Mouse (Mus musculus): ENCODE results near the gene Glcci1. TPM values are rescaled to one million over a fixed set of nuclear protein-coding genes. Genes with fewer than 3 reads are reported as not detected.

The Glcci1 gene
- 12.2 and 18.0 TPM in 2 replicates for polyA plus RNA-seq (2012; rRNA removed)

DNA sequence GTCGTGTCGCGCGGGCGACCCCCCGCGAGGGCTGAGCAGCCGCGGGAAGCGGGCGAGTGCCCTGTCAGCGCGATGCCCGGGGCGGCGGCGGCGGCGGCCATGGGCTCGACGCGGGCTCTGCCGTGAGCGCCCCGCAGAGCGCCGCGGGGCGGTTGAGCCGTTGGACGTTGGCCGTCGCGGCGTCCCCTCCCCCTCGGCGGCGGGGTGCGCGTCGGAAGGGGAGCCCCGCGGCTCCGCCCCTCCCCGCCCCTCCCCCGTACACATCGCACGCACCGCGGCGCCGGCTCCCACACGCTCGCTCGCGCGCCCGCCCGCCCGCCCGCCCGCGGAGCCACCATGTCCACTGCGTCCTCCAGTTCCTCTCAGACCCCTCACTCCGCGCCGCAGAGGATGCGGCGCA lies at the start of gene Glcci1:
Glcci1 (plus strand) TSS at position 50 of the 400 bp plus-strand sequence.
- Histone ChIP-seq H3K27me3 (ENCODE audit: control insufficient read depth, insufficient read depth, low read length) (no peaks in the 10 kb centered on the region), H3K4me1 (ENCODE audit: control insufficient read depth, insufficient read depth, low read length) (peaks cover 2% of the 10 kb centered on the region; the same call in 1 of the 2 replicates), H3K27ac (ENCODE audit: insufficient read depth, low read length) (peak within 1 kb of the TSS; percentile 99), H3K4me3 (replicated peaks; ENCODE audit: insufficient read depth, low read depth, low read length) (peak within 1 kb of the TSS; percentile 87)
- WGBS, result under 1% methylated on average over 43 of the region's 69 CpGs
- peak in 1 of 2 experiments; percentile 83 for DNase-seq
- no peak for TF ChIP-seq CTCF (IDR thresholded peaks at IDR 0.05; ENCODE audit: borderline replicate concordance, insufficient read depth, low read depth, low read length)
- TF ChIP-seq POLR2A (IDR thresholded peaks at IDR 0.05; ENCODE audit: borderline replicate concordance, insufficient read depth, low read length), result no peak

GRCm38 (mm10) chr6:8462447-8462846 lies 47.0 kb upstream of the Glcci1 start:
- 97% methylated on average over 2 of the region's 2 CpGs for WGBS
- no peaks in the 10 kb centered on the region for H3K4me1 ChIP-seq (ENCODE audit: control insufficient read depth, insufficient read depth, low read length)
- no peaks in the 10 kb centered on the region for H3K27me3 ChIP-seq (ENCODE audit: control insufficient read depth, insufficient read depth, low read length)
- DNase-seq, result no peak
- no peak overlapping the region for H3K27ac ChIP-seq (ENCODE audit: insufficient read depth, low read length)
- H3K4me3 ChIP-seq (replicated peaks; ENCODE audit: insufficient read depth, low read depth, low read length), result no peak overlapping the region
- TF ChIP-seq CTCF (IDR thresholded peaks at IDR 0.05; ENCODE audit: borderline replicate concordance, insufficient read depth, low read depth, low read length), result no peak
- no peak for TF ChIP-seq POLR2A (IDR thresholded peaks at IDR 0.05; ENCODE audit: borderline replicate concordance, insufficient read depth, low read length)

GRCm38 (mm10) chr6:8465388-8465787 lies 44.0 kb upstream of the Glcci1 start:
- no peaks in the 10 kb centered on the region for H3K27me3 ChIP-seq (ENCODE audit: control insufficient read depth, insufficient read depth, low read length)
- 100% methylated on average over 1 of the region's 1 CpGs for WGBS
- no peak for DNase-seq
- H3K4me1 ChIP-seq (ENCODE audit: control insufficient read depth, insufficient read depth, low read length), result no peaks in the 10 kb centered on the region
- H3K27ac ChIP-seq (ENCODE audit: insufficient read depth, low read length), result no peak overlapping the region
- TF ChIP-seq POLR2A (IDR thresholded peaks at IDR 0.05; ENCODE audit: borderline replicate concordance, insufficient read depth, low read length) (no peak), CTCF (IDR thresholded peaks at IDR 0.05; ENCODE audit: borderline replicate concordance, insufficient read depth, low read depth, low read length) (no peak)
- no peak overlapping the region for H3K4me3 ChIP-seq (replicated peaks; ENCODE audit: insufficient read depth, low read depth, low read length)

DNA sequence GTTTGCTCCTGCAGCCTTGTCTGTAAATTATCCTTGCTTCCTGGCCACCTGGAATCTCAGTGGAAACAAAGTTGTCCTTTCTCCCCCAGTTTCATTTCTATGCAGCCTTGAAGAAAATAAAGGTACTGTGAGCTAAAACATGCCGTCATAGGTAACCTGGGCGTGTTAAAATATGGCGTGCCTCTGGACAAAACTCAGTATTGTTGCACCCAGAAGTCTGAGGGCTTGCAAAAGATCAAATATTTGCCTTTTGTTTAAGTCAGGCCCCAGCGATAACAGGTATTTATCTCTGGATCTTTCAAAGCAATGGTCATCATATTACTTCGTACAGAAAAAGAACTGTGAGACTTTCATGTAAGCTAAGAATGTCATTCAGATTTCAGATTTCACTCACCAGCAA lies 43.4 kb upstream of the Glcci1 start:
- WGBS, result 95% methylated on average over 5 of the region's 5 CpGs
- no peak for DNase-seq
- TF ChIP-seq CTCF (IDR thresholded peaks at IDR 0.05; ENCODE audit: borderline replicate concordance, insufficient read depth, low read depth, low read length), result no peak
- TF ChIP-seq POLR2A (IDR thresholded peaks at IDR 0.05; ENCODE audit: borderline replicate concordance, insufficient read depth, low read length), result no peak
- Histone ChIP-seq H3K4me3 (replicated peaks; ENCODE audit: insufficient read depth, low read depth, low read length) (no peak overlapping the region), H3K27me3 (ENCODE audit: control insufficient read depth, insufficient read depth, low read length) (no peaks in the 10 kb centered on the region), H3K27ac (ENCODE audit: insufficient read depth, low read length) (no peak overlapping the region), H3K4me1 (ENCODE audit: control insufficient read depth, insufficient read depth, low read length) (no peaks in the 10 kb centered on the region)

DNA sequence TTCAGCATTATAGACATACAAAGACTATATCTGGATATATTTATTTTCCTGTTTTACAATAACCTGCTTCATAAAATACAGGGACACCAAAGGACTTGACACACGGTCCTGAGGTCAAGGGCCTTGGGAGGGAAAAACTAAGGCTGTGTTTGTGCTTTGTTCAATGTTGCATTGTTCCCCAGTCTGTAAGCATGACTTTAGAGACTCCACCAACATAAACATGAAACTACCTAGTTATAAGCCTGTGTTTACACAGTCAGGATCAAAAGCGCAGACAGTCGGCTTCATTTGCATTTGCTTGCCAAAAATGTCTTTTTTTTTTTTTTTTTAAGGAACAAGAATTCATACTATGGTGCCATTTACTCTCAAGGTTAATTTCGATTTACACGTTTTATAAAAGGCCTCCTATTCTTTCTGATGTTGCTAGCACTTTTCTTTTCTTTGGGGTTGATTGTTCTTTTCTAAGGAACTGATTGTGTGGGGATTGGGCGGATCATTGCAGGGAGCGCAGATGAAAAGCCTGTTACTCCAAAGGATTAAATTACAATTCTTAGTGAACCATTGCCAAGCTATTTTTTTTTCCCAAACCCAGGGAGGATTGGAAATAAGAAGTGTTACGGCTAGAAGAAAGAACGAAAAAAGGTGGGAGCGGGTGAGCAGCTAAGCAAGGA lies 41.6 kb upstream of the Glcci1 start:
- H3K27ac ChIP-seq (ENCODE audit: insufficient read depth, low read length), result no peak overlapping the region
- H3K4me3 ChIP-seq (replicated peaks; ENCODE audit: insufficient read depth, low read depth, low read length), result no peak overlapping the region
- DNase-seq, result no peak
- TF ChIP-seq CTCF (IDR thresholded peaks at IDR 0.05; ENCODE audit: borderline replicate concordance, insufficient read depth, low read depth, low read length), result no peak
- TF ChIP-seq POLR2A (IDR thresholded peaks at IDR 0.05; ENCODE audit: borderline replicate concordance, insufficient read depth, low read length), result no peak
- WGBS, result 63% methylated on average over 10 of the region's 10 CpGs
- no peaks in the 10 kb centered on the region for H3K27me3 ChIP-seq (ENCODE audit: control insufficient read depth, insufficient read depth, low read length)
- no peaks in the 10 kb centered on the region for H3K4me1 ChIP-seq (ENCODE audit: control insufficient read depth, insufficient read depth, low read length)

DNA sequence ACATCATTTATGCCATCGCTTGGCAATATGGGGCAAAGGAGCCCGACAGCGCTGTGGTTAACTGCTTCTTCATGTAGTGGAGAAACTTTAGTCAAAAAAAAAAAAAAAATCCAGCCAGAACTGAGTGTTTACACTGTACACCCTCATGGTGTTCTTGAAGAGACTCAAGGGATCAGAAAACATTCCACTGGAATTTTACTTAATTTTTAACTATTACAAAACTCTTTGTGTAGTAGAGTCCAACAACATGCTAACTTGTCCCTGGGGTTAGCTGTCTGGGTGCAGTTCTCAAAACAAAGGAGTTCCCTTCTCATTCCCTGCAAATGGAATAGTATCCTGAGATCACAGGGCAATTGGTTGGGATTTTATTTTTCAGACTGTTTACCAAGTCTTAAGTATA lies 39.5 kb upstream of the Glcci1 start:
- WGBS, result 91% methylated on average over 3 of the region's 3 CpGs
- Histone ChIP-seq H3K27me3 (ENCODE audit: control insufficient read depth, insufficient read depth, low read length) (no peaks in the 10 kb centered on the region), H3K4me1 (ENCODE audit: control insufficient read depth, insufficient read depth, low read length) (no peaks in the 10 kb centered on the region), H3K4me3 (replicated peaks; ENCODE audit: insufficient read depth, low read depth, low read length) (no peak overlapping the region), H3K27ac (ENCODE audit: insufficient read depth, low read length) (no peak overlapping the region)
- DNase-seq, result no peak
- TF ChIP-seq POLR2A (IDR thresholded peaks at IDR 0.05; ENCODE audit: borderline replicate concordance, insufficient read depth, low read length), result no peak

DNA sequence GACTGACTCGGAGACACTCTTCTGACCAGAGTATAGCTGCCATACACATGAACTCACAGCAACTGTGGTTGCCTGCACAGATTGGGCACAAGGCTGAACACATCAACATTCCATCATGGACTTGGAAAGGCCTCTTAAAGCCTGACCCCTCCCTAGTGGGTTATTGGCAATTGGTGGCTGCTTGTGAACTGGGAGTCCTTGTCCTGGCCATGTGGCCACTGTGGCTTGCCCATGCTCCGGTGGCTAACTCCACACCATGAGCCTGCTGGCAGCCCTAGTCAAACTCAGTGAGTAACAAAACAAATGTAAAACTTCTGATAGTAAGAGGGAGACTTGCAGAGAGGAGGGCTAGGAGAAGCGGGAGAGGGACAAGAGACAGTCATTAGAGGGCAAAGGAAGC lies 37.3 kb upstream of the Glcci1 start:
- WGBS, result 77% methylated on average over 3 of the region's 3 CpGs
- TF ChIP-seq POLR2A (IDR thresholded peaks at IDR 0.05; ENCODE audit: borderline replicate concordance, insufficient read depth, low read length) (no peak), CTCF (IDR thresholded peaks at IDR 0.05; ENCODE audit: borderline replicate concordance, insufficient read depth, low read depth, low read length) (no peak)
- DNase-seq, result no peak

GRCm38 (mm10) chr6:8472915-8473314 lies 36.5 kb upstream of the Glcci1 start:
- H3K27me3 ChIP-seq (ENCODE audit: control insufficient read depth, insufficient read depth, low read length), result no peaks in the 10 kb centered on the region
- no peak overlapping the region for H3K4me3 ChIP-seq (replicated peaks; ENCODE audit: insufficient read depth, low read depth, low read length)
- no peak for DNase-seq
- no peak overlapping the region for H3K27ac ChIP-seq (ENCODE audit: insufficient read depth, low read length)
- no peaks in the 10 kb centered on the region for H3K4me1 ChIP-seq (ENCODE audit: control insufficient read depth, insufficient read depth, low read length)
- WGBS, result 70% methylated on average over 5 of the region's 5 CpGs
- TF ChIP-seq CTCF (IDR thresholded peaks at IDR 0.05; ENCODE audit: borderline replicate concordance, insufficient read depth, low read depth, low read length) (no peak), POLR2A (IDR thresholded peaks at IDR 0.05; ENCODE audit: borderline replicate concordance, insufficient read depth, low read length) (no peak)

More for the DNA sequence above, 37.3 kb upstream of the Glcci1 start:
- H3K4me1 ChIP-seq (ENCODE audit: control insufficient read depth, insufficient read depth, low read length), result no peaks in the 10 kb centered on the region
- H3K27ac ChIP-seq (ENCODE audit: insufficient read depth, low read length), result no peak overlapping the region
- H3K27me3 ChIP-seq (ENCODE audit: control insufficient read depth, insufficient read depth, low read length), result no peaks in the 10 kb centered on the region
- no peak overlapping the region for H3K4me3 ChIP-seq (replicated peaks; ENCODE audit: insufficient read depth, low read depth, low read length)
